Mouse (Mus musculus) MEL (cell line): Measurements from ENCODE around the gene Tm4sf20. TPM values are rescaled to one million over a fixed set of nuclear protein-coding genes. Genes with fewer than 3 reads are reported as not detected.

Source experiments
- DNase-seq: peaks from one replicate; pipeline ENCODE4 v3.0.0; 2011; ENCODE audit warnings: low read depth, low spot score
- H3K27ac ChIP-seq: 2 replicates; pipeline ENCODE4 v1.5.1; 2012; ENCODE audit warnings: low read depth, mild to moderate bottlenecking, control low read depth, low read length, moderate library complexity; ENCODE audit not compliant: control insufficient read depth
- H3K27me3 ChIP-seq, 2 experiments: fragments of 150-350 bp in 1 of 2; sonication (generic) in 1 of 2; 2 replicates each; pipeline ENCODE4 v1.6.1; 2012; ENCODE audit warnings: low read length in 2 of 2, mild to moderate bottlenecking in 2 of 2, improper control_type of control experiment in 1 of 2, moderate library complexity in 1 of 2; ENCODE audit not compliant: insufficient read depth in 2 of 2, control insufficient read depth in 1 of 2
- H3K36me3 ChIP-seq, 2 experiments: 2 replicates each; pipeline ENCODE4 v1.6.1; 2012 to 2014; ENCODE audit warnings: low read length in 2 of 2, improper control_type of control experiment in 1 of 2, inconsistent platforms in 1 of 2, mild to moderate bottlenecking in 1 of 2; ENCODE audit not compliant: insufficient read depth in 2 of 2, control insufficient read depth in 1 of 2
- H3K4me1 ChIP-seq, 2 experiments: fragments of 150-350 bp in 1 of 2; sonication (generic) in 1 of 2; 2 replicates each; pipeline ENCODE4 v1.6.1; 2012; ENCODE audit warnings: low read length in 2 of 2, improper control_type of control experiment in 1 of 2, mild to moderate bottlenecking in 1 of 2; ENCODE audit not compliant: insufficient read depth in 2 of 2, control insufficient read depth in 1 of 2
- H3K4me3 ChIP-seq, 2 experiments: fragments of 150-350 bp in 1 of 2; sonication (generic) in 1 of 2; 2 replicates each; pipeline ENCODE4 v1.5.1; 2012; ENCODE audit warnings: low read depth in 2 of 2, low read length in 2 of 2, mild to moderate bottlenecking in 2 of 2, moderate library complexity in 2 of 2, control low read depth in 1 of 2, improper control_type of control experiment in 1 of 2; ENCODE audit not compliant: control insufficient read depth in 1 of 2, insufficient read depth in 1 of 2
- H3K79me2 ChIP-seq: 2 replicates; pipeline ENCODE4 v1.6.1; 2012; ENCODE audit warnings: mild to moderate bottlenecking, low read length, moderate library complexity; ENCODE audit not compliant: control insufficient read depth, poor library complexity, insufficient read depth
- H3K9ac ChIP-seq: 2 replicates; pipeline ENCODE4 v1.6.1; 2012; ENCODE audit warnings: low read depth, mild to moderate bottlenecking, control low read depth, low read length, moderate library complexity; ENCODE audit not compliant: control insufficient read depth, poor library complexity, severe bottlenecking
- H3K9me3 ChIP-seq: fragments of 150-350 bp; sonication (generic); replicated peaks from 2 replicates; pipeline ENCODE4 v1.6.1; 2012; ENCODE audit warnings: mild to moderate bottlenecking, low read length, improper control_type of control experiment, moderate library complexity; ENCODE audit not compliant: insufficient read depth
- CHD1 ChIP-seq: IDR thresholded peaks from 2 replicates; pipeline ENCODE4 v1.6.1; 2012; ENCODE audit warnings: low read depth, mild to moderate bottlenecking, inconsistent platforms, low read length, improper control_type of control experiment
- CHD2 ChIP-seq: IDR thresholded peaks from 2 replicates; pipeline ENCODE4 v1.6.1; 2011; ENCODE audit warnings: low read length, improper control_type of control experiment
- CTCF ChIP-seq, 3 experiments: IDR thresholded peaks in 2 of 3; conservative IDR thresholded peaks in 1 of 3; 2 replicates each; pipeline ENCODE4 v1.5.1; 2011 to 2012; ENCODE audit warnings: low read length in 3 of 3, low read depth in 2 of 3, mild to moderate bottlenecking in 2 of 3, improper control_type of control experiment in 1 of 3, inconsistent platforms in 1 of 3, mixed read lengths in 1 of 3, moderate library complexity in 1 of 3; ENCODE audit not compliant: control insufficient read depth in 1 of 3, insufficient read depth in 1 of 3, poor library complexity in 1 of 3, severe bottlenecking in 1 of 3
- E2F4 ChIP-seq: IDR thresholded peaks from 2 replicates; pipeline ENCODE4 v1.6.1; 2011; ENCODE audit warnings: low read depth, low read length, improper control_type of control experiment, borderline replicate concordance
- EP300 ChIP-seq, 2 experiments: IDR thresholded peaks; 2 replicates each; pipeline ENCODE4 v1.6.1; 2011; ENCODE audit warnings: improper control_type of control experiment in 2 of 2, low read length in 2 of 2, low read depth in 1 of 2, mild to moderate bottlenecking in 1 of 2
- GABPA ChIP-seq: IDR thresholded peaks from 2 replicates; pipeline ENCODE4 v1.6.1; 2012; ENCODE audit warnings: low read depth, mild to moderate bottlenecking, inconsistent platforms, low read length, improper control_type of control experiment, moderate library complexity
- GATA1 ChIP-seq: IDR thresholded peaks from 2 replicates; pipeline ENCODE4 v1.6.1; 2011; ENCODE audit warnings: low read depth, low read length, improper control_type of control experiment
- HCFC1 ChIP-seq: IDR thresholded peaks from 2 replicates; pipeline ENCODE4 v1.6.1; 2012; ENCODE audit warnings: low read depth, mild to moderate bottlenecking, inconsistent platforms, low read length, improper control_type of control experiment, moderate library complexity
- MAFK ChIP-seq: IDR thresholded peaks from 2 replicates; pipeline ENCODE4 v1.6.1; 2011; ENCODE audit warnings: low read depth, mild to moderate bottlenecking, low read length, improper control_type of control experiment, borderline replicate concordance
- MAX ChIP-seq: IDR thresholded peaks from 2 replicates; pipeline ENCODE4 v1.6.1; 2011; ENCODE audit warnings: low read length, improper control_type of control experiment
- MAZ ChIP-seq: IDR thresholded peaks from 2 replicates; pipeline ENCODE4 v1.6.1; 2012; ENCODE audit warnings: low read depth, mild to moderate bottlenecking, inconsistent platforms, low read length, improper control_type of control experiment
- MXI1 ChIP-seq: IDR thresholded peaks from 2 replicates; pipeline ENCODE4 v1.6.1; 2011; ENCODE audit warnings: mild to moderate bottlenecking, low read depth, low read length, improper control_type of control experiment
- MYB ChIP-seq: IDR thresholded peaks from 2 replicates; pipeline ENCODE4 v1.6.1; 2011; ENCODE audit warnings: mild to moderate bottlenecking, low read depth, low read length, improper control_type of control experiment
- MYC ChIP-seq: IDR thresholded peaks from 2 replicates; pipeline ENCODE4 v1.6.1; 2011; ENCODE audit warnings: low read depth, mild to moderate bottlenecking, low read length, improper control_type of control experiment, moderate library complexity
- NELFE ChIP-seq: IDR thresholded peaks from 2 replicates; pipeline ENCODE4 v1.6.1; 2011; ENCODE audit warnings: low read depth, low read length, improper control_type of control experiment
- NRF1 ChIP-seq: IDR thresholded peaks from 2 replicates; pipeline ENCODE4 v1.6.1; 2014; ENCODE audit warnings: low read depth, mild to moderate bottlenecking, inconsistent platforms, low read length, improper control_type of control experiment, moderate library complexity; ENCODE audit not compliant: poor library complexity, insufficient read depth, severe bottlenecking
- POLR2A ChIP-seq, 2 experiments: IDR thresholded peaks; 2 replicates each; pipeline ENCODE4 v1.6.1; 2011 to 2012; ENCODE audit warnings: low read length in 2 of 2, mild to moderate bottlenecking in 2 of 2, control low read depth in 1 of 2, improper control_type of control experiment in 1 of 2, low read depth in 1 of 2, moderate library complexity in 1 of 2; ENCODE audit not compliant: control insufficient read depth in 1 of 2, insufficient read depth in 1 of 2, poor library complexity in 1 of 2
- POLR2AphosphoS2 ChIP-seq: IDR thresholded peaks from 2 replicates; pipeline ENCODE4 v1.6.1; 2011; ENCODE audit warnings: low read length, improper control_type of control experiment
- POLR2AphosphoS5 ChIP-seq: IDR thresholded peaks from 2 replicates; pipeline ENCODE4 v1.6.1; 2012; ENCODE audit warnings: low read depth, borderline replicate concordance, mild to moderate bottlenecking, inconsistent platforms, low read length, moderate library complexity, mixed read lengths
- RAD21 ChIP-seq: IDR thresholded peaks from 2 replicates; pipeline ENCODE4 v1.6.1; 2011; ENCODE audit warnings: mild to moderate bottlenecking, low read depth, low read length, improper control_type of control experiment
- RCOR1 ChIP-seq: IDR thresholded peaks from 2 replicates; pipeline ENCODE4 v1.6.1; 2012; ENCODE audit warnings: low read depth, mild to moderate bottlenecking, inconsistent platforms, low read length, improper control_type of control experiment
- SIN3A ChIP-seq: IDR thresholded peaks from 2 replicates; pipeline ENCODE4 v1.6.1; 2012; ENCODE audit warnings: low read length, improper control_type of control experiment, inconsistent platforms
- SMC3 ChIP-seq: IDR thresholded peaks from 2 replicates; pipeline ENCODE4 v1.6.1; 2011; ENCODE audit warnings: low read depth, low read length, improper control_type of control experiment
- TBP ChIP-seq: IDR thresholded peaks from 2 replicates; pipeline ENCODE4 v1.8.0; 2011; ENCODE audit warnings: low read depth, low read length, improper control_type of control experiment
- UBTF ChIP-seq: IDR thresholded peaks from 2 replicates; pipeline ENCODE4 v1.6.1; 2012; ENCODE audit warnings: low read depth, mild to moderate bottlenecking, inconsistent platforms, low read length, improper control_type of control experiment, moderate library complexity, borderline replicate concordance; ENCODE audit not compliant: insufficient read depth
- USF1 ChIP-seq: IDR thresholded peaks from 2 replicates; pipeline ENCODE4 v1.6.1; 2014; ENCODE audit warnings: low read depth, mild to moderate bottlenecking, inconsistent platforms, low read length, improper control_type of control experiment, moderate library complexity
- ZKSCAN1 ChIP-seq: IDR thresholded peaks from 2 replicates; pipeline ENCODE4 v1.6.1; 2012; ENCODE audit warnings: low read depth, mild to moderate bottlenecking, inconsistent platforms, low read length, improper control_type of control experiment, moderate library complexity
- ZMIZ1 ChIP-seq: IDR thresholded peaks from 2 replicates; pipeline ENCODE4 v1.6.1; 2012; ENCODE audit warnings: low read depth, mild to moderate bottlenecking, inconsistent platforms, low read length, improper control_type of control experiment, moderate library complexity
- ZNF384 ChIP-seq: IDR thresholded peaks from 2 replicates; pipeline ENCODE4 v1.6.1; 2012; ENCODE audit warnings: low read depth, mild to moderate bottlenecking, inconsistent platforms, low read length, improper control_type of control experiment
- polyA plus RNA-seq, 2 experiments: library from polyadenylated mRNA; stranded (reverse) in 1 of 2; unstranded in 1 of 2; fragments of >175 nt in 1 of 2; fragments of >200 nt in 1 of 2; gene quantifications; 2 replicates each; pipeline versions ENCODE4 v1.2.1 to v1.2.4; 2012; ENCODE audit warnings: low replicate concordance in 2 of 2, low read depth in 1 of 2; ENCODE audit not compliant: insufficient read length in 2 of 2, insufficient read depth in 1 of 2, missing spikeins in 1 of 2
- total RNA-seq: library from RNA; depleted of rRNA; stranded (reverse); fragments of 300-350 nt; gene quantifications from 2 replicates; pipeline ENCODE4 v1.2.3, GENCODE M21; 2012

The Tm4sf20 gene
- total and polyA plus RNA-seq, 3 experiments = not detected

- H3K9me3 ChIP-seq = no peaks in the 10 kb centered on the region
- no peak overlapping the region for H3K27ac ChIP-seq
- no peak overlapping the region for H3K9ac ChIP-seq
- DNase-seq = no peak
- H3K4me3 ChIP-seq = no peak overlapping the region
- no peaks in the 10 kb centered on the region for H3K27me3 ChIP-seq
- no peaks in the 10 kb centered on the region for H3K79me2 ChIP-seq
- peaks cover 0 to 9% of the 10 kb centered on the region in 2 experiments; a peak in 3 of 4 replicates for H3K4me1 ChIP-seq
- peaks cover 3 to 17% of the 10 kb centered on the region in 2 experiments for H3K36me3 ChIP-seq
- TF ChIP-seq NELFE (no peak), MXI1 (no peak), NRF1 (no peak), CHD1 (no peak), SMC3 (no peak)
These were observed 24.3 kb downstream of the Tm4sf20 start for GRCm38 (mm10) chr1:82743962-82744361.

- TF ChIP-seq ZMIZ1 = no peak
- no peak for TF ChIP-seq POLR2AphosphoS5
- no peak for TF ChIP-seq HCFC1
- no peak for TF ChIP-seq POLR2A (IDR thresholded peaks at IDR 0.05; ENCODE audit: control insufficient read depth in 1 of 2, insufficient read depth in 1 of 2, low read depth in 1 of 2, low read length in 2 of 2, poor library complexity in 1 of 2)
- no peak for TF ChIP-seq CHD2
- TF ChIP-seq MYC = no peak
- no peak for TF ChIP-seq NELFE
- TF ChIP-seq MAZ = no peak
- no peak for TF ChIP-seq MAX
- TF ChIP-seq UBTF = no peak
- no peak for TF ChIP-seq RAD21
- no peak for TF ChIP-seq CHD1
- TF ChIP-seq SIN3A = no peak
- TF ChIP-seq POLR2AphosphoS2 = no peak
- H3K9ac ChIP-seq = no peak overlapping the region
- H3K9me3 ChIP-seq = no peaks in the 10 kb centered on the region
- DNase-seq = no peak
- no peak overlapping the region for H3K4me3 ChIP-seq
- no peak overlapping the region for H3K27ac ChIP-seq
- H3K4me1 ChIP-seq = no peaks in the 10 kb centered on the region
- no peaks in the 10 kb centered on the region for H3K27me3 ChIP-seq
- peaks cover 0 to 38% of the 10 kb centered on the region in 2 experiments; a peak in 2 of 4 replicates for H3K36me3 ChIP-seq
- no peaks in the 10 kb centered on the region for H3K79me2 ChIP-seq
These were observed 26.7 kb downstream of the Tm4sf20 start for GRCm38 (mm10) chr1:82741539-82741938.

GRCm38 (mm10) chr1:82738066-82738465 lies 30.2 kb downstream of the Tm4sf20 start:
- Histone ChIP-seq H3K4me1 (no peaks in the 10 kb centered on the region), H3K79me2 (no peaks in the 10 kb centered on the region), H3K27ac (no peak overlapping the region), H3K9me3 (no peaks in the 10 kb centered on the region), H3K36me3 (peaks cover 0 to 56% of the 10 kb centered on the region in 2 experiments; a peak in 2 of 4 replicates), H3K27me3 (no peaks in the 10 kb centered on the region), H3K4me3 (no peak overlapping the region), H3K9ac (no peak overlapping the region)
- no peak for DNase-seq
- TF ChIP-seq ZKSCAN1 = no peak
- no peak for TF ChIP-seq EP300 (IDR thresholded peaks at IDR 0.05; ENCODE audit: low read depth in 1 of 2, low read length in 2 of 2)
- no peak for TF ChIP-seq MAFK
- TF ChIP-seq TBP = no peak
- no peak for TF ChIP-seq MAX
- TF ChIP-seq E2F4 = no peak
- TF ChIP-seq USF1 = no peak
- TF ChIP-seq HCFC1 = no peak
- TF ChIP-seq CTCF (IDR thresholded peaks at IDR 0.05 in 2 of 3, conservative IDR thresholded peaks at IDR 0.05 in 1 of 3; ENCODE audit: control insufficient read depth in 1 of 3, insufficient read depth in 1 of 3, low read depth in 2 of 3, low read length in 3 of 3, poor library complexity in 1 of 3, severe bottlenecking in 1 of 3) = no peak
- no peak for TF ChIP-seq GABPA
- TF ChIP-seq RCOR1 = no peak
- no peak for TF ChIP-seq SMC3
- TF ChIP-seq GATA1 = no peak
- no peak for TF ChIP-seq MYB
- TF ChIP-seq ZNF384 = no peak
